Mouse (Mus musculus) CH12.LX (cell line): ENCODE measurements around the gene Sphk1. TPM values are rescaled to one million over a fixed set of nuclear protein-coding genes. Genes with fewer than 3 reads are reported as not detected.

Experiments
- DNase-seq: peaks from one replicate; pipeline ENCODE4 v3.0.0-alpha.2; 2013; ENCODE audit errors: extremely low read depth
- H3K27ac ChIP-seq: 2 replicates; pipeline ENCODE4 v1.5.1; 2012; ENCODE audit warnings: low read depth, mild to moderate bottlenecking, control low read depth, moderate library complexity; ENCODE audit not compliant: insufficient read depth
- H3K27me3 ChIP-seq: replicated peaks from 2 replicates; pipeline ENCODE3; 2012; ENCODE audit warnings: inconsistent platforms
- H3K36me3 ChIP-seq, 2 experiments: replicated peaks in 1 of 2; 2 replicates each; pipeline versions ENCODE3 to v1.6.1; 2012; ENCODE audit warnings: inconsistent platforms in 1 of 2, low read length in 1 of 2, mild to moderate bottlenecking in 1 of 2, mixed read lengths in 1 of 2, moderate library complexity in 1 of 2; ENCODE audit not compliant: control insufficient read depth in 1 of 2, insufficient read depth in 1 of 2
- H3K4me1 ChIP-seq, 2 experiments: 2 replicates each; pipeline ENCODE4 v1.6.1; 2012; ENCODE audit warnings: inconsistent platforms in 1 of 2, moderate library complexity in 1 of 2; ENCODE audit not compliant: insufficient read depth in 2 of 2, control insufficient read depth in 1 of 2
- H3K4me2 ChIP-seq: 2 replicates; pipeline ENCODE4 v1.6.1; 2012; ENCODE audit warnings: low read depth, mild to moderate bottlenecking, control low read depth; ENCODE audit not compliant: poor library complexity, insufficient read depth, severe bottlenecking
- H3K4me3 ChIP-seq, 3 experiments: fragments of 150-350 bp in 1 of 3; sonication (generic) in 1 of 3; replicated peaks in 1 of 3; 2 replicates each; pipeline versions ENCODE3 to v1.5.1; 2011 to 2012; ENCODE audit warnings: low read depth in 2 of 3, low read length in 2 of 3, mild to moderate bottlenecking in 2 of 3, moderate library complexity in 2 of 3, control low read depth in 1 of 3, improper control_type of control experiment in 1 of 3, inconsistent platforms in 1 of 3, mixed read lengths in 1 of 3; ENCODE audit not compliant: poor library complexity in 1 of 3
- H3K79me2 ChIP-seq: replicated peaks from 2 replicates; pipeline ENCODE4 v1.6.1; 2012; ENCODE audit warnings: mild to moderate bottlenecking, moderate library complexity; ENCODE audit not compliant: control insufficient read depth, poor library complexity, insufficient read depth, severe bottlenecking; ENCODE audit errors: extremely low read depth
- H3K9ac ChIP-seq: 2 replicates; pipeline ENCODE4 v1.6.1; 2012; ENCODE audit warnings: low read depth, mild to moderate bottlenecking, control low read depth, moderate library complexity; ENCODE audit not compliant: insufficient read depth
- H3K9me3 ChIP-seq: replicated peaks from 2 replicates; pipeline ENCODE3; 2012; ENCODE audit warnings: low read length, inconsistent platforms, mixed read lengths
- BHLHE40 ChIP-seq: IDR thresholded peaks from 2 replicates; pipeline ENCODE4 v1.6.1; 2011; ENCODE audit warnings: mild to moderate bottlenecking, low read depth, low read length, improper control_type of control experiment
- CHD2 ChIP-seq: IDR thresholded peaks from 2 replicates; pipeline ENCODE4 v1.6.1; 2011; ENCODE audit warnings: low read length, improper control_type of control experiment
- CTCF ChIP-seq, 2 experiments: IDR thresholded peaks in 1 of 2; conservative IDR thresholded peaks in 1 of 2; 2 replicates each; pipeline ENCODE4 v1.5.1; 2011 to 2012; ENCODE audit warnings: low read depth in 2 of 2, low read length in 2 of 2, improper control_type of control experiment in 1 of 2, inconsistent platforms in 1 of 2, mild to moderate bottlenecking in 1 of 2, moderate library complexity in 1 of 2
- EP300 ChIP-seq: IDR thresholded peaks from 2 replicates; pipeline ENCODE4 v1.6.1; 2011; ENCODE audit warnings: low read length, improper control_type of control experiment
- JUND ChIP-seq: conservative IDR thresholded peaks from 2 replicates; pipeline ENCODE4 v1.6.1; 2011; ENCODE audit warnings: low read depth, low read length, improper control_type of control experiment
- KAT2A ChIP-seq: IDR thresholded peaks from 2 replicates; pipeline ENCODE4 v1.6.1; 2012; ENCODE audit warnings: low read length, improper control_type of control experiment, inconsistent platforms; ENCODE audit not compliant: insufficient replicate concordance
- MAFK ChIP-seq: IDR thresholded peaks from 2 replicates; pipeline ENCODE4 v1.6.1; 2011; ENCODE audit warnings: low read length, improper control_type of control experiment; ENCODE audit not compliant: insufficient replicate concordance
- MAX ChIP-seq: IDR thresholded peaks from 2 replicates; pipeline ENCODE4 v1.6.1; 2011; ENCODE audit warnings: low read length, improper control_type of control experiment
- MAZ ChIP-seq: IDR thresholded peaks from 2 replicates; pipeline ENCODE4 v1.6.1; 2012; ENCODE audit warnings: low read depth, mild to moderate bottlenecking, inconsistent platforms, low read length, improper control_type of control experiment, moderate library complexity
- MEF2A ChIP-seq: IDR thresholded peaks from 2 replicates; pipeline ENCODE4 v1.6.1; 2014; ENCODE audit warnings: low read depth, mild to moderate bottlenecking, inconsistent platforms, low read length, improper control_type of control experiment, borderline replicate concordance
- MXI1 ChIP-seq: IDR thresholded peaks from 2 replicates; pipeline ENCODE4 v1.6.1; 2011; ENCODE audit warnings: mild to moderate bottlenecking, low read depth, low read length, improper control_type of control experiment
- POLR2A ChIP-seq: IDR thresholded peaks from 2 replicates; pipeline ENCODE4 v1.6.1; 2011; ENCODE audit warnings: low read depth, mild to moderate bottlenecking, improper control_type of control experiment, low read length
- SIN3A ChIP-seq: IDR thresholded peaks from 2 replicates; pipeline ENCODE4 v1.6.1; 2012; ENCODE audit warnings: low read length, improper control_type of control experiment, inconsistent platforms
- TCF12 ChIP-seq: IDR thresholded peaks from 2 replicates; pipeline ENCODE4 v1.6.1; 2014; ENCODE audit warnings: low read depth, mild to moderate bottlenecking, inconsistent platforms, low read length, improper control_type of control experiment
- UBTF ChIP-seq: IDR thresholded peaks from 2 replicates; pipeline ENCODE4 v1.6.1; 2012; ENCODE audit warnings: low read depth, mild to moderate bottlenecking, inconsistent platforms, low read length, improper control_type of control experiment, moderate library complexity
- USF2 ChIP-seq: conservative IDR thresholded peaks from 2 replicates; pipeline ENCODE4 v1.6.1; 2011; ENCODE audit warnings: low read depth, low read length, improper control_type of control experiment
- ZC3H11A ChIP-seq: IDR thresholded peaks from 2 replicates; pipeline ENCODE4 v1.6.1; 2012; ENCODE audit warnings: low read depth, mild to moderate bottlenecking, inconsistent platforms, low read length, improper control_type of control experiment
- ZKSCAN1 ChIP-seq: IDR thresholded peaks from 2 replicates; pipeline ENCODE4 v1.6.1; 2012; ENCODE audit warnings: low read depth, inconsistent platforms, low read length, improper control_type of control experiment, borderline replicate concordance
- ZMIZ1 ChIP-seq: IDR thresholded peaks from 2 replicates; pipeline ENCODE4 v1.6.1; 2012; ENCODE audit warnings: low read depth, mild to moderate bottlenecking, inconsistent platforms, low read length, improper control_type of control experiment
- dilution Hi-C: fragments of 300-500 bp; cut with MboI; formaldehyde crosslinking; loops from 2 replicates; pipeline ENCODE4 v1.14.3; 2020; ENCODE audit warnings: low sequenced_read_pairs; ENCODE audit not compliant: extremely low pct_unique_long_range_greater_than_20kb, extremely low pct_ligation_motif_present
- in situ Hi-C: fragments of 300-500 bp; cut with MboI; formaldehyde crosslinking; loops from 3 replicates; pipeline ENCODE4 v1.14.3; 2019; ENCODE audit warnings: low sequenced_read_pairs, low pct_ligation_motif_present, low pct_unique_long_range_greater_than_20kb, mixed read lengths
- polyA plus RNA-seq: library from polyadenylated mRNA; unstranded; fragments of >175 nt; gene quantifications from 2 replicates; pipeline ENCODE4 v1.2.1, GENCODE M21; 2012; ENCODE audit warnings: low read depth; ENCODE audit not compliant: insufficient read length
- total RNA-seq, 2 experiments: library from RNA; depleted of rRNA; stranded (reverse); fragments of 300-350 nt in 1 of 2; fragments of >200 nt in 1 of 2; gene quantifications; 2 replicates each; pipeline ENCODE4 v1.2.3; 2012 to 2014

Gene Sphk1
- total and polyA plus RNA-seq, 3 experiments: 0.50 to 2.1 (median 0.89) TPM

- no peak for DNase-seq
- Histone ChIP-seq H3K4me1 (peaks cover 22 to 87% of the 10 kb centered on the region in 2 experiments), H3K4me3 (no peak overlapping the region), H3K79me2 (peaks cover 24% of the 10 kb centered on the region; the same call in 1 of the 2 replicates), H3K36me3 (peaks cover 0 to 50% of the 10 kb centered on the region in 2 experiments), H3K27ac (no peak overlapping the region), H3K27me3 (no peaks in the 10 kb centered on the region), H3K9me3 (no peaks in the 10 kb centered on the region), H3K9ac (no peak overlapping the region), H3K4me2 (no peak overlapping the region)
- dilution Hi-C loops: no loop called here
- no peak for TF ChIP-seq ZC3H11A
- TF ChIP-seq UBTF: no peak
- no peak for TF ChIP-seq ZKSCAN1
- no peak for TF ChIP-seq MAZ
- TF ChIP-seq EP300: no peak
- TF ChIP-seq JUND: no peak
- TF ChIP-seq POLR2A: no peak
- no peak for TF ChIP-seq MAX
- TF ChIP-seq TCF12: no peak
- no peak for TF ChIP-seq CHD2
- no peak for TF ChIP-seq MXI1
- in situ Hi-C loops: no loop called here
Measured at GRCm38 (mm10) chr11:116574486-116574885, 43.8 kb downstream of the Sphk1 start.

GRCm38 (mm10) chr11:116574982-116575381 is 44.3 kb downstream of the Sphk1 start:
- peaks cover 22 to 87% of the 10 kb centered on the region in 2 experiments for H3K4me1 ChIP-seq
- H3K4me2 ChIP-seq: no peak overlapping the region
- H3K9me3 ChIP-seq: no peaks in the 10 kb centered on the region
- H3K27ac ChIP-seq: no peak overlapping the region
- in situ Hi-C loops (no loop called here), dilution Hi-C loops (no loop called here)
- H3K27me3 ChIP-seq: no peaks in the 10 kb centered on the region
- H3K36me3 ChIP-seq: peaks cover 0 to 50% of the 10 kb centered on the region in 2 experiments
- H3K4me3 ChIP-seq: no peak overlapping the region
- no peak overlapping the region for H3K9ac ChIP-seq
- peaks cover 28% of the 10 kb centered on the region; the same call in 1 of the 2 replicates for H3K79me2 ChIP-seq
- TF ChIP-seq CTCF (conservative IDR thresholded peaks at IDR 0.05 in 1 of 2, IDR thresholded peaks at IDR 0.05 in 1 of 2; ENCODE audit: low read depth in 2 of 2, low read length in 2 of 2) (no peak), TCF12 (no peak), BHLHE40 (no peak), MAX (no peak), USF2 (no peak), MAFK (no peak), SIN3A (no peak), CHD2 (no peak), KAT2A (no peak), POLR2A (no peak), MEF2A (no peak), ZMIZ1 (no peak)
- no peak for DNase-seq
